Mouse (Mus musculus) frontal cortex, adult 2 months (tissue): ENCODE results near the gene Cflar. TPM values are rescaled to one million over a fixed set of nuclear protein-coding genes. Genes with fewer than 3 reads are reported as not detected.

Experiments used
- DNase-seq, 2 experiments: peaks; one replicate each; pipeline ENCODE4 v3.0.0; 2022; ENCODE audit warnings: low spot score in 1 of 2; ENCODE audit errors: extremely low spot score in 1 of 2
- polyA plus RNA-seq: library from polyadenylated mRNA; depleted of rRNA; stranded (reverse); fragments of >200 nt; gene quantifications from 2 replicates; pipeline ENCODE4 v1.2.3, GENCODE M21; 2012

The Cflar gene
- polyA plus RNA-seq, 1 experiment: 20.7 TPM

DNA sequence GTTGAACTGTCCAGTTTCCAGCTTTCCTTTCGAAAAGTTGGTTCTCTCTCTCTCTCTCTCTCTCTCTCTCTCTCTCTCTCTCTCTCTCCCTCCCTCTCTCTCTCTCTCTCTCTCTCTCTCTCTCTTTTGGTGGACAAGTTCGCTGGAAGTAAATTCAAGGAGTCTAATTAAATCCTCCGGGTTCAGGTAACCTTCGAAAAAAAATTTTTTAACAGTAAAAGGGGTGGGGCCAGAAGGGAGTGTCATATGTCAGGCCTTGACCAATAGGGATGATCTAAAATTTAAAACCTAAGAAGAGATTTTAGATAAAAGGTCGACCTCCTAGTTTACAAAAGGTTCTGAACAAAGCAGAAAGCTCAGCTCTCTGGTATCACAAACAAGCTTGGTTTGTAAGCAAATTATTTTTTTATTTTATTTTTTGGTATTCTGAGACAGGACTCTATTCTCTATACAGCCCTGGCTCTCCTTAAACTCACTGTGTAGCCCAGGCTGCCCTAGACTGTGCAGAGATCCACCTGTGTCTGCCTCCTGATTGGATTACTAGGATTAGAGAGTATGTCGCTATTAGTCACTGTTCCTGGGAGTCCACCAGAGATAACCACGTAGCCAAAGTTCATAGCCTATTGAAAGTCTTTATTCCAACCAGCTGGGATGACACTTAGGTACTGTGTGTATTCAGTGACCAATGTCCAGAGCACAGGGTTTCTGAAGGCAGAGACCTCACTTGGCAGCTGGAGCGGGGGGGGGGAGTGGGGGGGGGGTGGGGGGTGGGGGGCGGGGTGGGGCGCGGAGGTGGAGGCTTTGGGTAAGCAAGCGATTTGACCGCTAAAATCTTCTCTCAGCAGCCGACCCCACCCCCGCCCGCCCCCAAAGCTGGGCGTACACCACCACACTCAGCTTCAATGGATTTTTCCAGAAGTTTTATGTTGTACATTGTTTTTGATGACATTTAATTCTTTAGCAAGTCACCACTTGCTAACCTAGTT lies 1.1 kb downstream of the Cflar start:
- DNase-seq: peak in 1 of 2 experiments; percentile 31

- peak in 1 of 2 experiments; percentile 53 for DNase-seq
These were observed 2.0 kb downstream of the Cflar start for GRCm38 (mm10) chr1:58713081-58713892.

- DNase-seq: no peak
These were observed 2.6 kb downstream of the Cflar start for GRCm38 (mm10) chr1:58713893-58714231.

- DNase-seq: no peak
These were observed 3.1 kb downstream of the Cflar start for GRCm38 (mm10) chr1:58714361-58714760.

GRCm38 (mm10) chr1:58715536-58715935 lies 4.2 kb downstream of the Cflar start:
- no peak for DNase-seq

- DNase-seq: no peak
These were observed 5.0 kb downstream of the Cflar start for GRCm38 (mm10) chr1:58716162-58716882.

- no peak for DNase-seq
These were observed 5.5 kb downstream of the Cflar start for GRCm38 (mm10) chr1:58716883-58717220.

DNA sequence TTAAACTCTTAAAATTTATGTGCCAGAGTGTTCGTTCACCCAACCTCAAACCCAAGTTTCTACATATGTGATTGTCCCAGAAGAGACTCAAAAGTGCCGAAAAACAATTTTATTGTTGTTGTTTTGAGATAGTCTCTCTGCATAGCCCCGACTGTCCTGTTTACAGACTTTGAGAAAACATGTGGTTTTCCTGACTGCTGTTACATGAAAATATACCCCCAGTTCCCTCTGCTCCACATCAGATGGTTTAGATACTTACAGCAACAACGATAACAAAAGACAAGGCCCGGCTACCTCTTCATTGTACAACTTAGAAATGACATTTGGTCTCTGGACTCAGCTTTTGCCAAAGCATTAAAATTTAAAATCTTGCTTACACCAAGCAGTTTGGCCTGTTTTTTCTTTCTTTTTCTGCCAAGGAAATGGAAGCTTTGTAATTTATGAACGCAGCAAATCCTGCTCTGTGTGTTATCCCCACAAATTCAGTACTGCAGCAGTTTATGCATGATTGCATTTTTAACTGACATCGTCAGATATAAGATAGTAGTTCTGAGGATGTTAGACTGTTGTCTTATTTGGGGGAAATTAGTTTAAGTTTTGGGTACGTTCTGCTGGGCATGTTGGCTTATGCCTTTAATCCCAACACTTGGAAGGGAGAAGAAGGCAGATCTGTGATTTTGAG lies 6.4 kb downstream of the Cflar start:
- no peak for DNase-seq

DNA sequence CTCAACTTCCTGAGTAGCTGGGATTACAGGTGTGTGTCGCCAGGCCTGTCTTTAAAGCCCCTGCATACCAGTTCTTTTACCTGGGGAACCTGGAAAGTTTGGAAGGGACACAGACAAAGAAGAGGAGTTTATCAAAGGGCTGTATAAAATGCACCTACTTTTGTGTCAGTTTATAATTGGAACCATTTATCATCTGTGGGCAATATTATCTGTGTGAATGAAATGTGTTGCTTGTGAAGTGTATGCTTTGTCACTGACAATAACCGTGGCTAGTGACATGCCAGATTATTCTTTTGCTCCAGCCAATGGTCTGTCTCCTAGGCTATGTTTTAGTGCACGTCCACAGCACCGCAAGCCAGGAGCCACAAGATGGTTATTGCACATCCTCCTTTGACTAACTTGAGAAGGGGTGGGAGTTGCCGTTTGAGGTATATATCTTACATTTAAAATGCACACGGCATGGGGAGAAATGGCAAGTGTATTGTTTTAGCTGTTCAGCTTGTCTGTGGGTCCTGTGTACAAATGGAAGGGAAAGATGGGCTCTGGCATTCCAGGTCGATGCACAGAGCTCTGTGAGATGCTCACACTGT lies 8.1 kb downstream of the Cflar start:
- no peak for DNase-seq

- DNase-seq: no peak
These were observed 8.8 kb downstream of the Cflar start for GRCm38 (mm10) chr1:58720090-58720489.

DNA sequence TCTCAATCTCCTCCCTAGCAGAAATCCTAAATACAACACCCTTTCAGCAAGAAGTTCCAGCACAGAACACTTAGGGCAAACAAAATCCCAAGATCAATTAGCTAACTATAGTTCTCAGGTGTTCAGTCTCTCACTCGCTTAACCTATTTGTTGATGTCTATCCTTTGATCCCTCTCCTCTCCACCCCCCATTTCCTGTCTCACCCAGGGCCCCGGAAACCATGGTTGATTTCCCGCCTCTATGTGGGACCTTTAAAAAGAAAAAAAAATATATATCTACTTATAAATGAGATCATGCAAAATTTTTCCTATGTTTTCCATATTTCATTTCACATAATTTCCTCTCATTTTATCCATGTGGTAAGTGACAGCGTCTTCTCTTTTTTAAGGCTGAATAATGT lies 9.7 kb downstream of the Cflar start:
- DNase-seq: no peak

GRCm38 (mm10) chr1:58722115-58722938 lies 11.0 kb downstream of the Cflar start:
- DNase-seq: no peak

DNA sequence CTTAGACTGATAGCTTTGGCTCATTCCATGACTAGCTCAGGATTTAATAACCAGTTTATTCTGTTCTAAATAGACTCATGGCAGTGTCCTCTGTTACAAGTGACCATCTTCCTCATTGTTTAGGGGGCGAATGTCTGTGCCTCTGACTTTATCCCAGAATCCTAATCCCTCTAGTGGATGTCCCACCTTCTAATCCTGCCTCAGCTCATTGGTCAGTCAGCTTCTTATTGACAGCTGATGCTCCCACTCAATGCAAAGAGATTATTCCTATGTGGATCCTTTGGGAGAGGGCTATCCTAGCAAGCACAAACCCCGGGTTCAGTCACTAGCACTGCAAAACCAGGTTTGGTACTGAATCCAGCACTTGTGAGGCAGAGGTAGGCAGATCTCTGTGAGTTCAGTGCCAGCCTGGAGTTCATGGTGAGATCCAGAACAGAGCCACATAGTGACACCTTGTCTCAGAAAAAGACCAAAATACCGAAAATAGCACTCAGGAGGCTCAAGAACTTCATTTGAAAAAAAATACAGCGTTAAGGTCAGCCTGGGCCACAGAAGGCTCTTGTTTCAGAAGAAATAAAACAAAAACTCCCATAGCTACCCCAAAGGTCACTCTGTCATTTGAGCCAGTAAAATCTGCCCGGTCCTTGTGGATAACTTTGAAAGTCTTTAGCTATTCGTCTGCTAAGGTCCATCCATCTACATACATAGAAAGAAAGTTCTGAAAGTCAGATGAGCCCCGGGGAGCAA lies 11.9 kb downstream of the Cflar start:
- DNase-seq: no peak

DNA sequence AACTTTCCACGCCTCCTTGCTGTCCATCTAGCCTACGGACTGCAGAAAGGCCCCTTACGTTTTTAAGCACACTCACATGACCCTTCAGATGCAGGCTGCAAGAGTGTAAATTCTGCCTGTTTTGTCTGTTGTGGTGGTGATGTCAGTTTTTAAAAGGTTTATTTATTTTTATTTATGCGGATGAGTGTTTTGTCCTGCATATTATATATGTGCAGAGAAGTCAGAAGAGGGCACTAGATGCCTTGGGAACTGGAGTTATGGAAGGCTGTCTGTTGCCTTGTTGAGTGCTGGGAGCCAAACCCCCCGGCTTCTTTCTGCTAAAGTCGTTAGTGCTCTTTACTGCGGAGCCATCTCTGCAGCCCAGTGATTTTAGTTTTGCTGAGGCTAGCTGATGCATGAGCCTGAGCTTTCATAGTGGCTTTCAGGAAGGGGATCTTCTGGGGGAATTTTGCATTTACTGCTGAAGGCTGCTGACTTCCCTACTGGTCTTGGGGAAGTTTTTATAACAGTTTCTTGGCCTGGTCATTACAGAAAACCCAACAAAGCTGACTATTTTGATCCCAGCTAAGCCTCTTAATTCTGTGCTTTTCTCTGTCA lies 12.6 kb downstream of the Cflar start:
- DNase-seq: no peak

GRCm38 (mm10) chr1:58724533-58724932 lies 13.2 kb downstream of the Cflar start:
- DNase-seq: no peak

DNA sequence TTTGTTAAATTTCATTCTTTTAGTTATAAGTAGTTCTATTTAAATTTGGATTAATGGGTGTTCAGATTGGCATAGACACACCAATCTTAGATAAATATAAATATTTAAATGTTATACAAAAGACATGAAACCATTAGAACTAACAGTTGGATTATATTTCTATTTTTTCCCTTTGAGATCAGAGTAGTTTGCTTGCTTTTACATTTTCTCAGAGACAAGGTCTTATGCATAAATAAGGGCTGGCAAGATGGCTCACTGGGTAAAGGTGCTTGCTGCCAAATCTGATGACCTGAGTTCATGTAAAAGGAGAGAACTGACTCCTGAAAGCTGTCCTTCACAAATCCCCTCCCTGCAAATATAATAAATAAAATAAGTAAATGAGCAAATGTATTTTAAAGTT lies 13.8 kb downstream of the Cflar start:
- no peak for DNase-seq

DNA sequence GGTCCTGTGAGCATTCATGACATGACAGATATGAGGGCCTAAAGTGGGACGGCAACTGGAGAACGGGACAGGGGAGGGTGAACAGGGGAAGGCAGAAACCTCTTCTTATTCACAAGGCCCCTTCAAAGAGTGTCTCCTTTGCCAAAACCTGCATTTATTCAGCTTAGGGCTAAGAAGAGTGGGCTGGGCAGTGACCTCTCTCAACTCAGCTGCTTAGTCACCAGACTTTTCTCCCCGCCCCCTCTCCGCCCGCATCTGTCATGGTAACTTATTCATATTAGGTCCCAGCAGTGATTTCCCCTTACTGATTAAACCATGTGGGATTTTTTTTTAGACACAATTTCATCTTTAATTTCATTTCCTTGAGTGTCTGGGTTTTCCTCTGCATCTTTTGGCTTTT lies 14.5 kb downstream of the Cflar start:
- no peak for DNase-seq
